In the genomic region with DNA sequence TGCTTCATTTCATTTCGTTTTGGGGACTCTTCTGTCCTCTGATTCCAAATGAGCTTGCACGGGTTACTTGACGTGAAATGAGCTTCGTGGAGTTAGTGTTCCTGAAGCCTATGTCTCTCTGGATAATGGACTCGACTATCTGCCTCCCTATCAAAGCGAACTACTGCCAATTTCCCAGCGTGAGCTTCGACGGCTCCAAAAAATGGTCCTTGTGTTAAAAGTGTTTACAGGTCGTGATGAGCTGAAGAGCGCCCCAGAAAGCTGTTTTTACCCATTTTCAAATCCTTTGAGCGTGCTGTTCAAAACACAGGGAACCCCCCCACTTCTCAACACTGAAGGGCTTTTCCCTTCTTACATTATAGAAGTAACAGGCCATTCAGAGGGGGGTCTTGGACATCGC, we compare ENCODE assay signal across 8 mouse cellular contexts. TPM values are rescaled to one million over a fixed set of nuclear protein-coding genes. Genes with fewer than 3 reads are reported as not detected.
DNase-seq lines count a peak whose midpoint lies in the region; ATAC-seq and TF ChIP-seq lines count a peak whose summit lies in the region.

No protein-coding gene starts in this region.

- TF ChIP-seq RAD21 in CH12.LX (IDR thresholded peaks at IDR 0.05; ENCODE audit: low read depth, low read length) = no peak

- no peaks in the 10 kb centered on the region for H3K36me3 ChIP-seq in heart, embryonic 13.5 days
- H3K36me3 ChIP-seq in CH12.LX (replicated peaks in 1 of 2; ENCODE audit: control insufficient read depth in 1 of 2, insufficient read depth in 1 of 2, low read length in 1 of 2) = no peaks in the 10 kb centered on the region
- no peaks in the 10 kb centered on the region for H3K36me3 ChIP-seq in intestine, postnatal 0 days (ENCODE audit: control insufficient read depth, insufficient read depth)
- no peaks in the 10 kb centered on the region for H3K36me3 ChIP-seq in small intestine, adult 2 months (ENCODE audit: control insufficient read depth, insufficient read depth, low read length)

- no peaks in the 10 kb centered on the region for H3K27me3 ChIP-seq in heart, embryonic 13.5 days (replicated peaks)
- peaks cover 2% of the 10 kb centered on the region for H3K27me3 ChIP-seq in CH12.LX (replicated peaks)
- no peaks in the 10 kb centered on the region for H3K27me3 ChIP-seq in intestine, postnatal 0 days (replicated peaks; ENCODE audit: control insufficient read depth, insufficient read depth, low read length)
- no peaks in the 10 kb centered on the region for H3K27me3 ChIP-seq in small intestine, adult 2 months (ENCODE audit: control insufficient read depth, insufficient read depth, low read length)

- H3K4me3 ChIP-seq in heart, embryonic 13.5 days = peak overlapping the region; percentile 86
- H3K4me3 ChIP-seq in CH12.LX (replicated peaks in 1 of 3; ENCODE audit: low read depth in 2 of 3, low read length in 2 of 3, poor library complexity in 1 of 3) = peak overlapping the region; percentile 62 to 73 (median 66)
- H3K4me3 ChIP-seq in intestine, postnatal 0 days (ENCODE audit: low read depth, low read length) = peak overlapping the region; percentile 97
- H3K4me3 ChIP-seq in small intestine, adult 2 months (ENCODE audit: low read depth, low read length) = peak overlapping the region; percentile 88

- no peaks in the 10 kb centered on the region; the same call in 1 of the 2 replicates for H3K79me2 ChIP-seq in CH12.LX (replicated peaks; ENCODE audit: control insufficient read depth, extremely low read depth, insufficient read depth, poor library complexity, severe bottlenecking)

- dilution Hi-C loops in CH12.LX (cut with MboI; ENCODE audit: extremely low pct_ligation_motif_present, extremely low pct_unique_long_range_greater_than_20kb, low sequenced_read_pairs) = no loop called here

- peaks cover 44% of the 10 kb centered on the region for H3K4me1 ChIP-seq in heart, embryonic 13.5 days
- peaks cover 9 to 17% of the 10 kb centered on the region in 2 experiments for H3K4me1 ChIP-seq in CH12.LX (ENCODE audit: control insufficient read depth in 1 of 2, insufficient read depth in 2 of 2)
- peaks cover 14% of the 10 kb centered on the region; the same call in 1 of the 2 replicates for H3K4me1 ChIP-seq in intestine, postnatal 0 days (replicated peaks; ENCODE audit: control insufficient read depth, insufficient read depth, low read length)
- peaks cover 4% of the 10 kb centered on the region for H3K4me1 ChIP-seq in small intestine, adult 2 months (ENCODE audit: control insufficient read depth, insufficient read depth, insufficient read length, low read length)

- TF ChIP-seq CTCF in CH12.LX (conservative IDR thresholded peaks at IDR 0.05 in 1 of 2, IDR thresholded peaks at IDR 0.05 in 1 of 2; ENCODE audit: low read depth in 2 of 2, low read length in 2 of 2) = no peak
- no peak for TF ChIP-seq CTCF in intestine, postnatal 0 days (IDR thresholded peaks at IDR 0.05; ENCODE audit: low read depth)
- TF ChIP-seq CTCF in small intestine, adult 2 months (IDR thresholded peaks at IDR 0.05; ENCODE audit: extremely low read depth, insufficient read length, insufficient replicate concordance, low read depth, low read length) = no peak

- no peak for ATAC-seq in heart, embryonic 13.5 days (ENCODE audit: extremely low read depth, insufficient number of reproducible peaks, low FRiP score, low TSS enrichment)
- no peak for ATAC-seq in intestine, postnatal 0 days

- H3K9me3 ChIP-seq in heart, embryonic 13.5 days = no peaks in the 10 kb centered on the region
- H3K9me3 ChIP-seq in CH12.LX (replicated peaks; ENCODE audit: low read length) = no peaks in the 10 kb centered on the region
- no peaks in the 10 kb centered on the region for H3K9me3 ChIP-seq in intestine, postnatal 0 days (ENCODE audit: control insufficient read depth)

- H3K9ac ChIP-seq in heart, embryonic 13.5 days = peak overlapping the region; percentile 90
- H3K9ac ChIP-seq in CH12.LX (ENCODE audit: insufficient read depth, low read depth) = peak overlapping the region; percentile 62
- H3K9ac ChIP-seq in intestine, postnatal 0 days (ENCODE audit: low read depth, low read length) = peak overlapping the region; percentile 98

- in situ Hi-C loops in CH12.LX (cut with MboI; ENCODE audit: low pct_ligation_motif_present, low pct_unique_long_range_greater_than_20kb, low sequenced_read_pairs) = no loop called here

- H3K27ac ChIP-seq in heart, embryonic 13.5 days (replicated peaks) = peak overlapping the region; percentile 88
- no peak overlapping the region for H3K27ac ChIP-seq in CH12.LX (ENCODE audit: insufficient read depth, low read depth)
- H3K27ac ChIP-seq in intestine, postnatal 0 days (ENCODE audit: low read depth, low read length) = peak overlapping the region; percentile 89
- H3K27ac ChIP-seq in small intestine, adult 2 months (ENCODE audit: insufficient read depth, low read depth, low read length) = no peak overlapping the region

- DNase-seq in heart, adult 18-20 months = no peak
- no peak for DNase-seq in CH12.LX (ENCODE audit: extremely low read depth)
- DNase-seq in cerebellum, postnatal 14 days = peak; percentile 83 to 86
- no peak for DNase-seq in urinary bladder, adult 18-20 months (ENCODE audit: low spot score in 2 of 2)
- no peak for DNase-seq in layer of hippocampus, postnatal 10 days (ENCODE audit: low spot score in 2 of 2)

- TF ChIP-seq EP300 in CH12.LX (IDR thresholded peaks at IDR 0.05; ENCODE audit: low read length) = no peak

- H3K4me2 ChIP-seq in heart, embryonic 13.5 days = peak overlapping the region; percentile 87
- peak overlapping the region; percentile 62 for H3K4me2 ChIP-seq in CH12.LX (ENCODE audit: insufficient read depth, low read depth, poor library complexity, severe bottlenecking)
- H3K4me2 ChIP-seq in intestine, postnatal 0 days (replicated peaks; ENCODE audit: low read depth) = peak overlapping the region; percentile 84

- no peak for TF ChIP-seq POLR2A in CH12.LX (IDR thresholded peaks at IDR 0.05; ENCODE audit: low read depth, low read length)
- no peak for TF ChIP-seq POLR2A in small intestine, adult 2 months (IDR thresholded peaks at IDR 0.05; ENCODE audit: low read depth, low read length)

- 3% methylated on average over 13 of the region's 13 CpGs for WGBS in heart, embryonic 13.5 days
- 4% methylated on average over 13 of the region's 13 CpGs for WGBS in intestine, postnatal 0 days
- 2% methylated on average over 13 of the region's 13 CpGs for WGBS in small intestine, adult 2 months

TF ChIP-seq in CH12.LX, 34 proteins besides CTCF, POLR2A, EP300 and RAD21:
- no peak for TF ChIP-seq ELF1 (IDR thresholded peaks at IDR 0.05; ENCODE audit: low read depth, low read length)
- TF ChIP-seq NELFE (IDR thresholded peaks at IDR 0.05; ENCODE audit: low read depth, low read length) = no peak
- TF ChIP-seq CHD2 (IDR thresholded peaks at IDR 0.05; ENCODE audit: low read length) = no peak
- no peak for TF ChIP-seq ZMIZ1 (IDR thresholded peaks at IDR 0.05; ENCODE audit: low read depth, low read length)
- no peak for TF ChIP-seq IRF4 (IDR thresholded peaks at IDR 0.05; ENCODE audit: low read depth, low read length)
- TF ChIP-seq TBP (conservative IDR thresholded peaks at IDR 0.05; ENCODE audit: low read depth, low read length) = 0 out of 2 replicates have a peak, but pooled peaks have one; percentile 16
- TF ChIP-seq MYC (IDR thresholded peaks at IDR 0.05; ENCODE audit: low read depth, low read length) = peak; percentile 24; the same call in 1 of the 2 replicates
- no peak for TF ChIP-seq PAX5 (IDR thresholded peaks at IDR 0.05; ENCODE audit: low read length)
- TF ChIP-seq HCFC1 (IDR thresholded peaks at IDR 0.05; ENCODE audit: low read depth, low read length) = no peak
- TF ChIP-seq KAT2A (IDR thresholded peaks at IDR 0.05; ENCODE audit: insufficient replicate concordance, low read length) = no peak

RNA-seq across cellular contexts. Expression of gene Trp53bp2, which starts 0.7 kb away (rescaled TPM):
- polyA plus RNA-seq in heart, embryonic 13.5 days (2015; fragmentation: Nextera tagmentation; extraction: Ambion mirVana) = 12.2 and 12.7 TPM in 2 replicates
- total RNA-seq in heart, adult 18-20 months (2021) = 1 to 10 TPM; 8.9 to 9.1 TPM
- 2.6 and 2.9 TPM in 2 replicates for total RNA-seq in CH12.LX (2012; rRNA removed)
- total RNA-seq in CH12.LX (2014; rRNA removed) = 1.4 and 1.8 TPM in 2 replicates
- 4.7 and 4.8 TPM in 2 replicates for polyA plus RNA-seq in CH12.LX (2012; ENCODE audit: insufficient read length, low read depth)
- 10.8 and 11.1 TPM in 2 replicates for polyA plus RNA-seq in intestine, postnatal 0 days (2015; fragmentation: Nextera tagmentation; extraction: Ambion mirVana)
- polyA plus RNA-seq in small intestine, adult 2 months (2012; rRNA removed) = 12.4 and 22.4 TPM in 2 replicates
- 10 to 100 TPM; 22.5 to 26.6 TPM for total RNA-seq in layer of hippocampus, postnatal 10 days (2021)

Comparison
In these comparisons a context has a peak if more than half of its experiments do, and no peak if none do; other contexts are left out.
1. H3K27ac ChIP-seq: peak in heart, embryonic 13.5 days (single experiment) and intestine, postnatal 0 days (single experiment); none in CH12.LX (single experiment) and small intestine, adult 2 months (single experiment).
2. DNase-seq: peak in cerebellum, postnatal 14 days (2 of 2); none in heart, adult 18-20 months (0 of 2), CH12.LX (single experiment), urinary bladder, adult 18-20 months (0 of 2) and layer of hippocampus, postnatal 10 days (0 of 2).
3. Peak in every context shown above with its lines, with median percentiles within 50 percentile points of each other: H3K4me2 ChIP-seq, H3K4me3 ChIP-seq and H3K9ac ChIP-seq.